Mouse (Mus musculus): Measurements from ENCODE around the gene Psd4.

DNA sequence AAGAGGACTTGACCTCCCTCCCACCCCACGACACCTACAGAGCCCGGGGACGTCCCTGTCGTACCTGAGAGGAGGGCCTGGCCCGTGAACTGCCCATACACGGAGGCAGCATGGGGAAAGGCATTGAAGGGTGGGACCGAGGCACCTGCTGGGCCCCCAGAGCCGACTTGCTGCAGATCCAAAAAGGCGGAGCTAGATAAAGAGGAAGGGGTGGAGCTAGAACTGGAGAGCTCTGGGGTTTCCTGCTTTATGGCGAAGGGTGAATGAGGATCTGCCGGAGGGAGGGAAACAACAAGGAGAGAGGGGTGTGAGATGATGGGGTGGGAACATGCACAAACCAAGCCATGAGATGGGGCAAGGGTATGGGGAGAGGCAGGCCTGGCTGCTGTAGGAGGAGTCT is 68.3 kb downstream of the Psd4 start:
- no peak for TF ChIP-seq POLR2A (IDR thresholded peaks at IDR 0.05; ENCODE audit: insufficient read length, low read depth)
- no peak for TF ChIP-seq MAX (IDR thresholded peaks at IDR 0.05; ENCODE audit: low read depth)

All from myocyte (in vitro differentiated cells).